Mouse (Mus musculus): ENCODE measurements at regions not wholly inside any gene's neighbourhood (a gene's known extent, or its start where the extent isn't known, plus 50 kb on each side); places are given as distances from the start of the nearest gene placed in this dataset.

GRCm38 (mm10) chr19:15510395-15510794, 436.7 kb downstream of the Psat1 start:
- Histone ChIP-seq H3K4me1 (no peaks in the 10 kb centered on the region), H3K27me3 (no peaks in the 10 kb centered on the region), H3K9ac (no peak overlapping the region), H3K27ac (no peak overlapping the region), H3K36me3 (no peaks in the 10 kb centered on the region), H3K9me3 (no peaks in the 10 kb centered on the region), H3K4me3 (no peak overlapping the region), H3K4me2 (no peak overlapping the region)
- no peak for ATAC-seq (ENCODE audit: insufficient number of reproducible peaks, low FRiP score, low TSS enrichment, low read depth)
- WGBS, result 84% methylated on average over 1 of the region's 1 CpGs

GRCm38 (mm10) chr19:15502985-15503354, 444.2 kb downstream of the Psat1 start:
- Histone ChIP-seq H3K9ac (no peak overlapping the region), H3K27me3 (no peaks in the 10 kb centered on the region), H3K27ac (no peak overlapping the region), H3K36me3 (no peaks in the 10 kb centered on the region), H3K4me3 (no peak overlapping the region), H3K4me2 (no peak overlapping the region), H3K4me1 (no peaks in the 10 kb centered on the region), H3K9me3 (no peaks in the 10 kb centered on the region)
- no peak for ATAC-seq (ENCODE audit: insufficient number of reproducible peaks, low FRiP score, low TSS enrichment, low read depth)
- 66% methylated on average over 1 of the region's 1 CpGs for WGBS

GRCm38 (mm10) chr19:15502315-15502984, 444.7 kb downstream of the Psat1 start:
- H3K9ac ChIP-seq, result no peak overlapping the region
- H3K4me2 ChIP-seq, result no peak overlapping the region
- H3K27me3 ChIP-seq, result no peaks in the 10 kb centered on the region
- H3K9me3 ChIP-seq, result no peaks in the 10 kb centered on the region
- no peaks in the 10 kb centered on the region for H3K4me1 ChIP-seq
- 26% methylated on average over 9 of the region's 9 CpGs for WGBS
- H3K27ac ChIP-seq, result no peak overlapping the region
- H3K4me3 ChIP-seq, result no peak overlapping the region
- ATAC-seq (ENCODE audit: insufficient number of reproducible peaks, low FRiP score, low TSS enrichment, low read depth), result no peak
- no peaks in the 10 kb centered on the region for H3K36me3 ChIP-seq

- no peaks in the 10 kb centered on the region for H3K36me3 ChIP-seq
- no peak overlapping the region for H3K9ac ChIP-seq
- ATAC-seq (ENCODE audit: insufficient number of reproducible peaks, low FRiP score, low TSS enrichment, low read depth), result no peak
- WGBS, result 97% methylated on average over 1 of the region's 1 CpGs
- H3K4me3 ChIP-seq, result no peak overlapping the region
- H3K27me3 ChIP-seq, result no peaks in the 10 kb centered on the region
- no peak overlapping the region for H3K27ac ChIP-seq
- H3K4me2 ChIP-seq, result no peak overlapping the region
- no peaks in the 10 kb centered on the region for H3K4me1 ChIP-seq
- no peaks in the 10 kb centered on the region for H3K9me3 ChIP-seq
Measured at GRCm38 (mm10) chr19:15495532-15495931, 451.6 kb downstream of the Psat1 start.

DNA sequence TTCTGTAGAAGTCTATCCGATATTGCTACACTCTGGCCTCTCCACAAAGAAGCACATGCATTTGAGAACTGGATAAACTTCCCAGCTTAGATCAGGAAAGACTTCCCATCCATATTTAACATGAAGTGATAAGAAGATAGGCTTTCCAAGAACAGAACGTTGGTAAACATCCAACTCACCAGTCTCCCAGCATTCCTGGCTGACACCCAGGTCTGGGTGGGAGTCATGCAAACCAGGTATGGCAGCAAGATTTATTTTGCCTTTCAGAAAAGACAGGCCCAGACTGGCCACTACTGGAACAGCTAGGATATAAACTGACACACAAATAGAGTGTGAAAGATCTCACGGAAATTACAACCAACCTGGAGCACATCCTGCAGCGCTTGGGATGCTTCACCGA, 459.6 kb downstream of the Psat1 start:
- no peaks in the 10 kb centered on the region for H3K4me1 ChIP-seq
- no peak for ATAC-seq (ENCODE audit: insufficient number of reproducible peaks, low FRiP score, low TSS enrichment, low read depth)
- H3K4me2 ChIP-seq, result no peak overlapping the region
- no peak overlapping the region for H3K9ac ChIP-seq
- 76% methylated on average over 5 of the region's 5 CpGs for WGBS
- no peaks in the 10 kb centered on the region for H3K36me3 ChIP-seq
- H3K27ac ChIP-seq, result no peak overlapping the region
- no peaks in the 10 kb centered on the region for H3K27me3 ChIP-seq
- no peak overlapping the region for H3K4me3 ChIP-seq
- H3K9me3 ChIP-seq, result no peaks in the 10 kb centered on the region

DNA sequence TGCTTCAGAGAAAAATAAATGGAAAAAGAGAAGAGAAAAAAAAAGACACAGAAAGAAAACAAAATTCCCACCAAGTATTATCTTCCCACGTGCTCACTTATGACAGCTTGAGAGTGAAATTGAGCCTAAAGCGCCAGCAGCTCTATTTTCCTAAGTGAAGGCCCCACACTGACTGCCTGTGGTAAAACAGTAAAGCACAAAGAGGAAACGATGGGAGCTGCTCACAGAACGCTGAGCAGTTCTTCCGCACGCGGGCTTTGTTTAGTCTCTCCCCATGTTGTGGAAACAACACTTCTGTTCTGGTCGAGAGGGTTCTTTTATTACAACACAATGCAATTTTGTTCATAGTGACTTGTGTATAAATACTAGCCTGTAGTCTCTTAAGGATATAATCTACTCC, 465.5 kb downstream of the Psat1 start:
- Histone ChIP-seq H3K27me3 (no peaks in the 10 kb centered on the region), H3K27ac (no peak overlapping the region), H3K9ac (no peak overlapping the region), H3K4me3 (no peak overlapping the region), H3K4me2 (no peak overlapping the region), H3K36me3 (no peaks in the 10 kb centered on the region), H3K4me1 (no peaks in the 10 kb centered on the region), H3K9me3 (no peaks in the 10 kb centered on the region)
- 48% methylated on average over 8 of the region's 8 CpGs for WGBS
- ATAC-seq (ENCODE audit: insufficient number of reproducible peaks, low FRiP score, low TSS enrichment, low read depth), result no peak

DNA sequence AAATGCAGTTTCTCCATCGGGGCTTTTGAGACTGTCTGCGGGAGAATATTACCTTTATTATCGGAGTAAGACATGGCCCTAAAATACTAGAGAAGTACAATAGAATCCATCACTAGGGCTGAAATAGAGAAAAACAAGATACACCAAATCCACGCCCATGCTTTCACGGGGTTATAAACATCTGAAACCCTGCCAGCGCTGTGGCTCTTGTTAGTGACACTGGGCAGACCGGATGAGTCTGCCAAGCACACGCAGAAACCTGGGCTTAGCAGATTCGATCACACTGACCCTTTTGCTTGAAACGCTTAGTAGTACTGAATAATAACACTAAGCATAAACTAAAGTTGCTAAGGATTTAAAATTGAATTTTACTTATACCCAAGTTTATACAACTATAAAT, 477.6 kb downstream of the Psat1 start:
- Histone ChIP-seq H3K4me3 (no peak overlapping the region), H3K9ac (no peak overlapping the region), H3K27ac (no peak overlapping the region), H3K27me3 (no peaks in the 10 kb centered on the region), H3K4me2 (no peak overlapping the region), H3K36me3 (no peaks in the 10 kb centered on the region), H3K4me1 (no peaks in the 10 kb centered on the region), H3K9me3 (no peaks in the 10 kb centered on the region)
- 83% methylated on average over 10 of the region's 10 CpGs for WGBS
- ATAC-seq (ENCODE audit: insufficient number of reproducible peaks, low FRiP score, low TSS enrichment, low read depth), result no peak

- no peak overlapping the region for H3K4me3 ChIP-seq
- no peaks in the 10 kb centered on the region for H3K27me3 ChIP-seq
- no peaks in the 10 kb centered on the region for H3K36me3 ChIP-seq
- no peak overlapping the region for H3K9ac ChIP-seq
- 65% methylated on average over 8 of the region's 8 CpGs for WGBS
- H3K27ac ChIP-seq, result no peak overlapping the region
- H3K4me2 ChIP-seq, result no peak overlapping the region
- no peak for ATAC-seq (ENCODE audit: insufficient number of reproducible peaks, low FRiP score, low TSS enrichment, low read depth)
- H3K9me3 ChIP-seq, result no peaks in the 10 kb centered on the region
- no peaks in the 10 kb centered on the region for H3K4me1 ChIP-seq
Measured at GRCm38 (mm10) chr19:15466713-15467112, 480.4 kb downstream of the Psat1 start.

GRCm38 (mm10) chr19:15465063-15465760, 481.9 kb downstream of the Psat1 start:
- H3K9ac ChIP-seq, result no peak overlapping the region
- WGBS, result 24% methylated on average over 9 of the region's 9 CpGs
- H3K27me3 ChIP-seq, result no peaks in the 10 kb centered on the region
- no peaks in the 10 kb centered on the region for H3K36me3 ChIP-seq
- no peak overlapping the region for H3K4me3 ChIP-seq
- no peaks in the 10 kb centered on the region for H3K9me3 ChIP-seq
- H3K4me1 ChIP-seq, result no peaks in the 10 kb centered on the region
- H3K27ac ChIP-seq, result no peak overlapping the region
- no peak overlapping the region for H3K4me2 ChIP-seq
- ATAC-seq (ENCODE audit: insufficient number of reproducible peaks, low FRiP score, low TSS enrichment, low read depth), result no peak

- peaks cover 7% of the 10 kb centered on the region; the same call in 1 of the 2 replicates for H3K4me1 ChIP-seq
- H3K4me2 ChIP-seq, result no peak overlapping the region
- no peaks in the 10 kb centered on the region for H3K36me3 ChIP-seq
- H3K4me3 ChIP-seq, result no peak overlapping the region
- no peaks in the 10 kb centered on the region for H3K27me3 ChIP-seq
- H3K9me3 ChIP-seq, result no peaks in the 10 kb centered on the region
- H3K9ac ChIP-seq, result no peak overlapping the region
- H3K27ac ChIP-seq, result no peak overlapping the region
- WGBS, result 37% methylated on average over 4 of the region's 4 CpGs
- ATAC-seq (ENCODE audit: insufficient number of reproducible peaks, low FRiP score, low TSS enrichment, low read depth), result no peak; the same call in 1 of the 2 replicates
Measured at GRCm38 (mm10) chr19:15457793-15458192, 489.3 kb downstream of the Psat1 start.

GRCm38 (mm10) chr19:15456943-15457735, 490.0 kb downstream of the Psat1 start:
- no peak overlapping the region for H3K9ac ChIP-seq
- WGBS, result 30% methylated on average over 9 of the region's 9 CpGs
- peaks cover 7% of the 10 kb centered on the region; the same call in 1 of the 2 replicates for H3K4me1 ChIP-seq

GRCm38 (mm10) chr19:15448989-15449388, 498.1 kb downstream of the Psat1 start:
- Histone ChIP-seq H3K4me3 (no peak overlapping the region), H3K36me3 (no peaks in the 10 kb centered on the region), H3K4me2 (no peak overlapping the region), H3K9me3 (no peaks in the 10 kb centered on the region), H3K27ac (no peak overlapping the region), H3K27me3 (no peaks in the 10 kb centered on the region), H3K4me1 (no peaks in the 10 kb centered on the region), H3K9ac (no peak overlapping the region)
- WGBS, result 69% methylated on average over 5 of the region's 5 CpGs
- ATAC-seq (ENCODE audit: insufficient number of reproducible peaks, low FRiP score, low TSS enrichment, low read depth), result no peak

More at GRCm38 (mm10) chr19:15456943-15457735, 490.0 kb downstream of the Psat1 start:
- Histone ChIP-seq H3K9me3 (no peaks in the 10 kb centered on the region), H3K36me3 (no peaks in the 10 kb centered on the region), H3K4me3 (no peak overlapping the region), H3K27ac (no peak overlapping the region), H3K27me3 (no peaks in the 10 kb centered on the region), H3K4me2 (no peak overlapping the region)
- ATAC-seq (ENCODE audit: insufficient number of reproducible peaks, low FRiP score, low TSS enrichment, low read depth), result no peak

Data from limb, embryonic 15.5 days (tissue).